In the genomic region with DNA sequence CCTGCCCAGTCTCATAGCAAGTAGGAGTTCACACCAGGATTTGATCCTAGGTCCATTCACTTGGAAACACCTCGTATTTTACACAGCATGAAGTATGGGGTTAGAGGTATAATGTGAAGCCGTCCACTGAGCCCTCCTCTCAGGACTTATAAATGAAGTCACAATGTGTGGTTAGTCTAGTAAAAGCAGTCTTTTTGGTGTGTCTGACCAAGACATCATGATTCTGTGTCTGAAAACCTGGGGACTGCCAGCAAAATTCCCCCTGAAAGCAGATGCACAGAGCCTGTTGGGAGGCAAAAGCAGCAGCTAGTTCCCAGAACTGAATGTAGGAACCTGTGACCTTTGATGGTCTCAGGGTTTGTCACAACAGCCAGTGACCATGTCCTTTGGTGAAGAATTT, we compare ENCODE assay signal across 27 mouse cellular contexts.
"Had no signal": no experiment of that assay in that cellular context is flagged by ENCODE, and none has a peak within 500 bp of the region (broad histone marks: within the 10 kb centered on the region; RNA-seq: fewer than 3 reads in every experiment).

No protein-coding gene starts in this region.

- ATAC-seq: forebrain, embryonic 13.5 days; forebrain, embryonic 14.5 days; forebrain, embryonic 15.5 days; forebrain, embryonic 16.5 days; forebrain, postnatal 0 days had no signal

- H3K9ac ChIP-seq: embryonic facial prominence, embryonic 12.5 days; embryonic facial prominence, embryonic 13.5 days; embryonic facial prominence, embryonic 15.5 days; forebrain, embryonic 12.5 days; forebrain, embryonic 13.5 days; forebrain, embryonic 15.5 days; forebrain, postnatal 0 days had no signal

- H3K36me3 ChIP-seq: embryonic facial prominence, embryonic 10.5 days; embryonic facial prominence, embryonic 12.5 days; embryonic facial prominence, embryonic 13.5 days; embryonic facial prominence, embryonic 15.5 days; forebrain, embryonic 10.5 days; forebrain, embryonic 12.5 days; forebrain, embryonic 15.5 days had no signal

- H3K27ac ChIP-seq: embryonic facial prominence, embryonic 10.5 days; embryonic facial prominence, embryonic 12.5 days; embryonic facial prominence, embryonic 13.5 days; embryonic facial prominence, embryonic 15.5 days; forebrain, embryonic 10.5 days; forebrain, embryonic 12.5 days; forebrain, embryonic 13.5 days; forebrain, embryonic 15.5 days; gastrocnemius, adult 2 months; heart, adult 2 months had no signal

- H3K9me3 ChIP-seq: embryonic facial prominence, embryonic 10.5 days; embryonic facial prominence, embryonic 13.5 days; embryonic facial prominence, embryonic 15.5 days; forebrain, embryonic 10.5 days; forebrain, embryonic 12.5 days; forebrain, embryonic 13.5 days; forebrain, embryonic 15.5 days had no signal

- H3K4me2 ChIP-seq: embryonic facial prominence, embryonic 12.5 days; embryonic facial prominence, embryonic 13.5 days; embryonic facial prominence, embryonic 15.5 days; forebrain, embryonic 12.5 days; forebrain, embryonic 13.5 days; forebrain, embryonic 15.5 days had no signal

- DNase-seq: cerebellum, adult 9-10 months; cerebellum, adult 9-11 months; cerebellum, postnatal 10 days; cerebellum, postnatal 14 days; cerebellum, postnatal 25 days; cerebellum, postnatal 36 days; embryo, embryonic 11 days; forebrain, postnatal 0 days; gastrocnemius, adult 2 months; gastrocnemius, postnatal 10 days; gastrocnemius, postnatal 14 days; gastrocnemius, postnatal 25 days; gastrocnemius, postnatal 36 days; heart, adult 11 months; heart, adult 18-20 months; heart, adult 2 months had no signal

- H3K4me1 ChIP-seq: embryonic facial prominence, embryonic 15.5 days; forebrain, embryonic 12.5 days; forebrain, embryonic 13.5 days; forebrain, embryonic 15.5 days had no signal

- H3K27me3 ChIP-seq: embryonic facial prominence, embryonic 12.5 days; embryonic facial prominence, embryonic 13.5 days; embryonic facial prominence, embryonic 15.5 days; forebrain, embryonic 13.5 days; forebrain, embryonic 15.5 days had no signal

- H3K4me3 ChIP-seq: embryonic facial prominence, embryonic 10.5 days; embryonic facial prominence, embryonic 12.5 days; embryonic facial prominence, embryonic 13.5 days; embryonic facial prominence, embryonic 15.5 days; erythroblast, embryonic 14.5 days; forebrain, embryonic 10.5 days; forebrain, embryonic 12.5 days; forebrain, embryonic 13.5 days; forebrain, embryonic 15.5 days; gastrocnemius, adult 2 months; heart, adult 2 months had no signal
